Mouse (Mus musculus) gastrocnemius, postnatal 36 days (tissue): ENCODE measurements around the gene Inca1. TPM values are rescaled to one million over a fixed set of nuclear protein-coding genes. Genes with fewer than 3 reads are reported as not detected.

Experiments used
- DNase-seq, 2 experiments: peaks; one replicate each; pipeline ENCODE4 v3.0.0; 2022
- intact Hi-C: fragments of 180-260 bp; cut with DNase I; formaldehyde crosslinking; loops from one replicate; pipeline ENCODE4 v1.15.1; 2025
- total RNA-seq, 2 experiments: library from RNA; stranded (reverse); gene quantifications; 2 replicates each; pipeline ENCODE4 v1.2.3; 2021

Gene Inca1
- total RNA-seq, 2 experiments from 2014 or later, result 3.7 to 4.5 TPM

DNA sequence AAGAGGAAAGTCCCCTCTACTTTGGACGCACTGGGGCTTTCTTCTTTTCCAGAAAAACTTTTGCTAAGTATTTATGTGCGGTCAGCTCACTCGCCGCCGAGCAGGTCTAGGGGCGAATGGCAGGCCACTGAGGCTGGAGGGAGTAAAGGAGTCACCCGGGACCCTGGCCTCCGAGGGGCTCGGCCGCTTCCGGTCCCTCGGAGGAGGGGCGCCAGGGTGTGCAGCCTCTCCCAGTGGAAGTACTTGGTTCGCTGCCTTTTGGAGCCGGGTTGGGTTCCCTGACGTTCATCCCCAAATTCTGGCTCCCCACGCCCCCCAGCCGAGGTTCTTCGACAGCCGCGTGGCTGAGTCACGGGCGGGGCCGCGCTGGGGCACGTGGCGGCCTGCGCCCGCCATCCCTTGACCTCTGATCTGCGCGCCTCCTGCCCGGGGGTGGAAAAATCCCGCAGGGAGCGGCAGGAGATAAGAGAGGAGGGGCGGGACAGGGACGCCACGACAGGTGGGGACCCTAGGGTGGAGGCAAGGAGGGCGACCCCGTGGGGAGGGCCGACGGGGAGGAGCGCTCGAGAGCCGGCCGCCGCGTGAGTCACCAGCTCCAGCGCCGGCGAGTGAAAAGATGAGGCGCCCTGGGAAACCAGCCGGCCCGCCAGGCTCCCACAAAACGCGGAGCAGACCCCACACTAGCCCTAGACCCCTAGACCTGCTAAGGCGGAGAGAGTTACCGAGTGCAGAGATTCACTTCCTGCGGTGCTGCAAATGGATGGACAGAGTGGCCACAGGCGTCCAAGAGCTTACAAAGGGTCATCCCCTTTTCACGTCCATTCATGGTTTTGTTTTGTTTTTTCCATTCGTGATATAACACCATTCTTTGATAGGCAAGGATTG is 44.1 kb downstream of the Inca1 start:
- peak; percentile 65 to 73 for DNase-seq
- intact Hi-C loops, result loop anchor here (2.0 to 10.0 kb wide), 2 partner anchors 13 to 661 kb away; partner anchors contain the start of genes Gabarap, Phf23 and Spag7

DNA sequence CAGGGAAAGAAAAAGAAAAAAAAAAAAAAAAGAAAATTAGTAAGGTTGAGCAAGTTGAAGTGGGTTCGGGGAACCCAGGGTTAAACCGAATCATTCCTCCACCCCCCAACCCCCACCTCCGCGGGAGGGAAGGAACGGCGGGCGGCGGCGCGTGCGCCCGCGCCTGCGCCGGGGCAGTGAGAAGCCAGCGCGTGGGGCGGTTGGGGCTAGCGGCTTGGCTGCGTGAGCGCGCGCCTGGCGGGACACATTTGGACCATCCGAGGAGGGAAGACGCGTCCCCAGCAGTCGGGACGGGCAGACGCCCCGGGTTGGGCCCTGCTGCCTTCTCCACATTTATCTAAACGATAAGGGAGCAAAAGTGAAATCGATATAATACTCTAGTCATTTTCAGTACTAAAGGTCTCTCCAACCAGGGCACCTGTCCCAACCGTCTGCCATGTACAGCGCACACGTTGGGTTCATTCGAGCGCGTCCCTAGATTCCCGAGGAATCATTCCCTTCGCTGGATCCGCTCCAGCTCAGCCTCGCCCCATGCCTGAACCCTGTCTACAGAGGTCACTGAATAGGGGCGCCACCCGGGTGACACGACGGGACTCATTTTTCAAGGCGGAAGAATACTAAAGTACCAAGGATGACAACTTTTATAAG is 44.9 kb downstream of the Inca1 start:
- peak; percentile 81 to 83 for DNase-seq
- intact Hi-C loops, result loop anchor here (2.0 to 10.0 kb wide), 2 partner anchors 14 to 660 kb away; partner anchors contain the start of genes Gabarap, Phf23 and Spag7

DNA sequence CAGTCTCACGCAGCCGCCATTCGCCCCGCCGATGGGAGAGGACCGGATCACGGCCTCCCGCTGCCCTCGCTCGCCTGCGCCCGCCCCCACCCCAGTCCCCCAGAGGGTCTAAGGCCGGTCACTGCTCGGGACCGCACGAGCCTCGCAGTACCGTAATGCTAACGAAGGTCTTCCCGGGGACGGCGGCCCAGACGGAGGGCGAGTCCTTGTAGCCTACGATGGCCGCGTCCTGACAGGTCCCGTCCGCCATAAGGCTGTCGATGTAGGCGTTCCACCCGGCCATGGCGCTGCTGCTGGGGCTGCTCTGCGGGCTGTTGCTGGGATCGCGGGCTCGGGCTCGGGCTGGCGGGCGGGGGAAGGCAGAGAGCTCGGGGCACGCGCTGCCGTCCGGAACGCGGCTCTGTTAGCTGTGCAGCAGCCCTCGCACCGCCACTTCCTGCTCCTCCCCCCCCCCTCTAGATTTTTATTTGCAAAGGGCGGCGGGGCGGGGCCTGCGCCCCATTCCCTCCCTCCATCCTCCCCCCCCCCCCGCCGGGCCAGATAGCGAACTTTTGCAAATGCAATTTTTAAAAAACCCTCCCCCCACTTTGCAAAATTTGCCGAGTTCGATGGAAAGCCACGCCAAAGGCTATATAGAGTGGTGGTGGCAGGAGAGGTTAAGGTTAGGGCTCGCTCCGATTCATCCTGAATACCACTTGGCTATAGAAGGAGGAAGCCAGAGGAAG is 45.6 kb downstream of the Inca1 start, which contains the start of gene Pfn1:
Pfn1 (minus strand) TSS at position 447 of the 725 bp plus-strand sequence.
- intact Hi-C loops, result loop anchor here (2.0 to 10.0 kb wide), 2 partner anchors 14 to 660 kb away; partner anchors contain the start of genes Gabarap, Phf23 and Spag7
- DNase-seq, result peak; percentile 67 to 69

DNA sequence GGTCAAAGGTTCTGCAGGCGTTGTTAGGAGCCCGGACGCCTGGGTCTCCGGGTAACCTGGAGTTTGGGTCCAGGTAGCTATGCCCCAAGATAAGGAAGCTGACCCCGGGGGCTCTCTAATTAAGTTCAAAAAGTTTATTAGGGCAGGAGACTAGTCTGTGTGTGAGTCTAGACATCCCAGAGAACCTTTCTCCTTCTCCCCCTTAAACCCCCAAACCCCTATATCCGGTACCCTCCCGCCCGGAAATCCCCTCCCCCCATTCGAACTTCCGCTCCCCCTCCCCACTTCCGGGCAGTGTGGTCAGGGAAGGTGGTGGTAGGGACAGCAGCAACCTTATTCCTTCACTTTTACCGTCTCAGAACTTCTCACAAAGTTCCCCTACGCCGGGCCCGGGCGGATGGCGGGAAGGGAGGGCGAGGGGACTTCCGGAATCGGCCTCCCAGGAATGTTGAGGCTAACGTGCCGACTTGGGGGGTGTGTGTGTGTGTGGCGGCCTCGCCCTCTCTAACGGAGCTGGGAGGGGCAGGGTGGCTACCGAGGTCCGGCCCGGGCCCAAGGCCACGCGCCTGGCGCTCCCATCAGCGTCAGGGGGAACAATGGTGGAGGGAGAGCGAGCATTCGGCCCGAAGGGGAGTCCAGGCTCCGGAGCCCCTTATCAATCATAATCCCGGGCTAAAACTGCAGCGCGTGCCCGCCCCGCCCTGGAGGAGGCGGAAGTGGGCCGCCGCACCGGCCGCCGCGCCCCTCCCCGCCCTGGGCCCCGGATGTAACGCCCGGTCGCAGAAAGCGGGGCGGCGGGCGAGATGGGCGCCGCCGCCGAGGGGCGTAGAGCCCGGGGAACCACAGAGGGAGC is 46.4 kb downstream of the Inca1 start:
- DNase-seq, result peak; percentile 49 to 59
- intact Hi-C loops, result loop anchor here (2.0 to 10.0 kb wide), 2 partner anchors 15 to 659 kb away; partner anchors contain the start of genes Gabarap, Phf23 and Spag7

DNA sequence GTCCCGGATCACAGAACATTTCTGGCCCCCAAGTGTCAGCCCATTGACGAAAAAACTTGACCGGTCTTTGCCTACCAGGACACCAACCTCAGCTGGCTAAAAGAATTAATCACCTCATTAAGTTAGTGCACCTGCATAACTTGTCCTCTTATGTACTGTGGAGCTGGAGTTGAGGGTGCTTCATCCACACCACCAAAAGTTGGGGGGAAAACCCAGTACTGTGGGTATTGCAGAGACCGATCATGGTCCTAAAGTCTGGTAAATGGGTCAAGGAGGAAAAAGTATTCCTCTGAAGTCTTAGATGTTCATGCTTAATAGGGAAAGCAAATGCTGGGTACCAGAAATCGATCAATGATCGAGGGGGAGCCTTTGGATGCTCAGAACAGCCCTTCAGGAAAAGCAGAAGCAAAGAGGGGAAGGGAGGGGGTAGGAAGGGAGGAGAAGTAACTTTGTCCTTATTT is 47.0 kb downstream of the Inca1 start:
- DNase-seq, result no peak
- intact Hi-C loops, result loop anchor here (10.0 kb wide), 1 partner anchor 658 kb away; the partner anchor contains the start of genes Gabarap and Phf23

DNA sequence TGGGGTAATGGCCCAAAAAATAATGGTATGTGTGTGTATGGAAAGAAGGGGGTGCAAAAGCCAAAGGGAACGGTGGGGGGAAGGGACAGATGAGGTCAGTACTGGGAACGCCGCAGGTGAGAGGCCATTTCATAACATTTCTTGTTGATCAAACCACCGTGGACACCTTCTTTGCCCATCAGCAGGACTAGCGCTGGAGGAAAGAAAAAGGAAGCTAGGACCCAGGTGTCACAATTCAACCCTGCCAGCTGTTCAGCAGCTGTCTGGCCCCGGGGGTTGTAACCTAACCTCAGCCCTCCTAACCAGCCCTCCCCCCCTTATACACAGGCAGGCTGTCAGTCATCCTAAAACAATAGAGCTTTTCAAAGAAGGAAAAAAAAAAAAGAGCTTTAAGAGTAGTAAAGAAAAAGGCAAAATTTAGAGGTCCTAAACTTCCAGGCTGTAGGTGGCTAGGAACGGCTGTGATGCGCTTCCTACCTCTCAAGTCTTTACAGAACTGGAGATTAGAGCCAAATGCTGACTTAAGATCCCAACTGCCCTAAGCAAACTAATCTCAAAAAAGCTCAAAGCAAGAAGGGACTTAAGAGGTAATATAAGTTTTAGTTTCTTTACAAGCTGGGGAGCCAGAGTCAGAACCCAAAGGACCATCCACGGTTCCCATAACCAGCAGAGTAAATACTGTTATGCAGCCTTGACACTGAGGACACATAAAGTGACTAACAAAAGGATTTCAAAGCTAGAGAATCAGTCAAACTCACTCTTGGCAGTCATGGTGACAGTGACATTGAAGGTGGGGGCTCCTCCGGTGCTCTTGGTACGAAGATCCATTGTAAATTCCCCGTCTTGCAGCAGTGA is 47.7 kb downstream of the Inca1 start:
- intact Hi-C loops, result loop anchor here (10.0 kb wide), 1 partner anchor 657 kb away; the partner anchor contains the start of genes Gabarap and Phf23
- peak in 1 of 2 experiments; percentile 15 for DNase-seq

DNA sequence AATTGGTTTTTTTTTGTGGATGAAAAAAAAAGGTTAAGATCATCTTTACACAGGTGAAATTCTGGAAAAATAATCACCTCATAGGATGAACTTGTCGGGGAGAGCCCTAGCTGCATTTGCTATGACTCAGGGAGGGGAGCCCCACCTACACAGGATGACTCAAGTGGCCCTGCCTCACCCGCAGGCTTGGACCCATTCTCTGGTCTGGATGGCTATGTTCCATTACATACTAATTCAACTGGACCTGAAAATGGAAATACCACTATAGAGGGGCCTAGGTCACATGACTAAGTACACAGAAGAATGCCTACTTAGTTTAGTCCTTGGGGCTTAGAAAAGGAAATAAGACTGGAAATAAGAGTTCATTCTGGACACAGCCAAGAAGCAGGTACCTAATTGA is 48.6 kb downstream of the Inca1 start:
- peak in 1 of 2 experiments; percentile 11 for DNase-seq
- intact Hi-C loops, result loop anchor here (10.0 kb wide), 1 partner anchor 657 kb away; the partner anchor contains the start of genes Gabarap and Phf23

DNA sequence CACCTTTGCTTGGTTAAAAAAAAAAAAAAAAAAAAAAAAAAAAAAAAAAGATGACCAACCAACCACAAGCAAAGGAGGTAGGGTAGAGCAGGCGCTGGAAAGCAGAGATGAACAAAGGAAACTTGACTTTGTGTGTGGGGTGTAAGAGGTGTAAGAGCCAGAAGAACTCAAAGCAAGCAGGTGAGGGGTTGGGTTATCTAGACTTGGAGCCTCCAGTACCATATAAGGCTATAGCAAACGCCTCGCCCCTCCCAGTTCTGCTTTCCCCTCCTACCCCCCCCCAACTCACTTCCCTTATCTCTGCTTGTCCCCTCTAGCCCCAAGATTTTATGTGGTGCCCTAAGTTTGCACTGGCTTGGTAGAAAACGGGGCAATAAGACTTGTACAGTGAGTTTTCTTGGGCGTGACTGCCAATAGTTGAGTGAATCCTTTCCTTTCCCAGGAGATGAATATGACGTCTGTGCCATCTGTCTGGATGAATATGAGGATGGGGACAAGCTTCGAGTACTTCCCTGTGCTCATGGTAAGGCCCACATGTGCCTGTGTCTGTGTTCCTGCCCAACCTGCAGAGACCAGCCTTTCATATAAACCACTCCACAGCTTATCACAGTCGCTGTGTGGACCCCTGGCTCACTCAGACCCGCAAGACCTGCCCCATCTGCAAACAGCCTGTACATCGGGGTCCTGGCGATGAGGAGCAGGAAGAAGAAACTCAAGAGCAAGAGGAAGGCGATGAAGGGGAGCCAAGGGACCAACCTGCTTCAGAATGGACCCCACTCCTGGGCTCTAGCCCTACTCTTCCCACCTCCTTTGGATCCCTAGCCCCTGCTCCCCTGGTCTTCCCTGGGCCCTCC is 49.4 kb downstream of the Inca1 start:
- DNase-seq, result no peak
- intact Hi-C loops, result loop anchor here (10.0 kb wide), 1 partner anchor 656 kb away; the partner anchor contains the start of genes Gabarap and Phf23

DNA sequence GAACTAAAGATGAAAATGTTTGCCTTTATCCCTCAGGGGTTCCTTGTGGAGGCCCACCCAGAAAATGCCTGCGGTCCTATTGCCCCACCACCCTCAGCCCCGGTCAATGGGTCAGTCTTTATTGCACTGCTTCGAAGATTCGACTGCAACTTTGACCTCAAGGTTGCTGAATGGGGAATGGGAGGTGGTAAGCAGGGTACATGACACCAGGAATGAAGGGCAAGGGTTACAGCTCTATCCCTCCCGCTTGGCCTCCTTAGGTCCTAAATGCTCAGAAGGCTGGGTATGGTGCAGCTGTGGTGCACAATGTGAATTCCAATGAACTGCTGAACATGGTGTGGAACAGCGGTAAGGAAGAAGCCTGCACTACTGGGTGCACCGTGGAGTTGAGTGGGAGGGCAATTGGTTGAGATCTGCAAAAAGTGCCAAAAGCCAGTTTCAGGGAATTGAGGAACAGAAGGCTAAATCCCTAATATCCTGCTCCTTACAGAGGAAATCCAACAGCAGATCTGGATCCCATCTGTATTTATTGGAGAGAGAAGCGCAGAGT is 50.7 kb downstream of the Inca1 start:
- DNase-seq, result no peak
- intact Hi-C loops, result no loop called here

DNA sequence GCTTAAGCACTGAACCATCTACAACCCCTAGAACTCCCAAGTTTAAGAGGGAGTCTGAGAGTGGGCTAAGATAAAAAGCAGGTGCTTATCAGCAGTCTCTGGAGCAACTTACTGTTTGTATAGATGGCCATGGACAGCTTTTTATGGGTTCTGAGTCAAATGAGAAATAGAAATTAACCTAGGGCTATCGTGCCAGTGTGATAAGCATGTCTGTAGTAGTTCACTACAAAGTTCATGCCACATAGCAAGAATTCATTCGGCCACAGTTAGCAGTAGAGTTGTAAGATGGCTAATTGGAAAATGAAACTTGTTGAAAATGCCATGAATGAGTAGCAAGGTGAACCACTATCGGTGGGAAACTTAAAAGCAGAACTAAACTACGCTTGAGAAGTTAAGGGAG is 51.4 kb downstream of the Inca1 start:
- intact Hi-C loops, result no loop called here
- DNase-seq, result no peak

DNA sequence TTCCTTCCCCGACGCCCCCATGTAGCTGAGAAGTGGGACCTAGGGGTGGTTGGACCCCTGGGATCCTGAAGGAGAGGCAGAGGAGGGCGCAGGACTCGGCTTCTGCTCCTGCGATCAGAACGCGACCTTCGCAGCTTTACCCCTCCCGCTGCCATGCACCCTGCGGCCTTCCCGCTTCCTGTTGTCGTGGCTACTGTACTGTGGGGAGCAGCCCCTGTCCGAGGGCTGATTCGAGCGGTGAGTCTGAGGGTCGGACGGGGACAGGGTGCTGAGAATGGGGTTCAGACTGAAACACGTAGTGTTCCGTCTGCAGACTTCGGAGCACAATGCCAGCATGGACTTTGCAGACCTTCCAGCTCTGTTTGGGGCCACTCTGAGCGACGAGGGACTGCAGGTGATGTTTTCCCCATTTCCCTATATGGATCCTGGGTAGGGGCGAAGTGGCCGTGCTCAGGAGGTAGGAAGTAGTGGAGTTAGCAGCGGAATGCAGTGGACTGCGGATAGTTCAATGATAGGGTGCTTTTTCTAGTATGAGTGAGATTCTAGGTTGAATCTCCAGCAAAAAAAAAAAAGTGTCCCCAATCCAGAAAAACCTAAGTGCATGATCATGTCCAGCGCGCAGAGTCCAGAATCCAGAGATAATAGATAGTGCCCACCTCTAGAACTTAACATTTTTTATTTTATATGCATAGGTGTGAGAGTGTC is 52.1 kb downstream of the Inca1 start:
- intact Hi-C loops, result no loop called here
- no peak for DNase-seq

DNA sequence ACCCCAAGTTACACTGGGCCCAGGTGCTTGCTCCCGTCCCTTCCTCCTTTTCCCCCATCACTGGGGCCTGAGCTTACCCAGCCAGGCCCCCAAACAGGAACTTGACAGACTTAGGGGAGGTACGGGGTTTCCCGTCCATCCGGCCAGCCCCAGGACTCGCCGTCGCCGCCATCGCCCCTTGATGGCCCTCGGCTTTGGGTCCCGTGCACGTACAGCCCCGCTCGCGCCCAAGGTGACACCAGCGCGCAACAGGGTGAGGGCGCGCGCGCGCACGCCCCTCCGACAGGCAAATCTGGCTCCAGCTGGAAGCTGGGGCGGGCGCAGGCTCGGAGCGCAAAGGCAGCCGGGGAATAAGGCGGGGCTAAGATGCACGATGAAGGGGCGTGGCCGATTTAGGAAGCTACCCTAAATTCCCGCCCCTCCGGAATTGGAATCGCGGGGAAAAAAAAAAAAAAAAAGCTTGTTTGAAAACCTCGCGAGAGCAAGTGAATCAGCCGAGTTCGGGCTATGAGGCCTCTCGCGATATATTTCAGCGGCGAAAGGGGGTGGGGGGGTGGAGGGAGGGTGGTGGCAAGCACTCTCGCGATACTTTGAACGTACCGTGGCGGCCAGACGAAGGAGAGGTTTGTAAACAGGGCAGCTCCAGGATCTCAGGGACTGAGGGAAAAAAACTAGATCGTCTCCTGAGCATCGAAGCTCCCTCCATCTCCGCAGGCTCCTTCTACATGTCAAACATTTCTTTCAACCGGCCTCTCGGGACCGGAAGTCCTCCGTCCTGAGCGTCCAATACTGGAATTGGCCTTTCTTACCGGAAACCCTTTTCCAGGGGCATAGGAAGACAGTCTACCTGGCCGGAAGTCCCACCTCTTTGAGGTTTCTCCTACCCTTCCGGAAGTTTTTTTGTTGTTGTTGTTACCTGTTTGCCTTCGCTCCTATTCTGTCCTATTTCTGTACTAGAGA is 53.0 kb downstream of the Inca1 start, which contains the start of the genes Rnf167 and Slc25a11:
Rnf167 (plus strand) TSS at position 545 of the 960 bp plus-strand sequence.
Slc25a11 (minus strand) TSS at position 789 of the 960 bp plus-strand sequence.
- DNase-seq, result peak; percentile 89 to 92
- intact Hi-C loops, result no loop called here

DNA sequence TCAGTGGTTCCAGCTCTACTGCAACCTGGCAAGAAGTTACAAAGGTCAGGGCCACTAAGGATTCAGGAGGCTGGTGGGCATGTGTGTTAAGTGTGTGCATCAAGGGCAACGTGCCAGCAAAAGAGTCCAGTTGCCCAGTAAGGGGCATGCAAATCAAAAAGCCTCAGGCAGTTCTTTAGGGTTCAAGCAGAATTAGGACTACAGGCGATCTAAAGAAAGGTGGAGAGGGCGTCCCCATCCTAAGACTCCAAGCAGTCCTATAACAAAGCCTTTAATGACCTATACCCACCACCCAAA is 53.7 kb downstream of the Inca1 start:
- intact Hi-C loops, result no loop called here
- no peak for DNase-seq

DNA sequence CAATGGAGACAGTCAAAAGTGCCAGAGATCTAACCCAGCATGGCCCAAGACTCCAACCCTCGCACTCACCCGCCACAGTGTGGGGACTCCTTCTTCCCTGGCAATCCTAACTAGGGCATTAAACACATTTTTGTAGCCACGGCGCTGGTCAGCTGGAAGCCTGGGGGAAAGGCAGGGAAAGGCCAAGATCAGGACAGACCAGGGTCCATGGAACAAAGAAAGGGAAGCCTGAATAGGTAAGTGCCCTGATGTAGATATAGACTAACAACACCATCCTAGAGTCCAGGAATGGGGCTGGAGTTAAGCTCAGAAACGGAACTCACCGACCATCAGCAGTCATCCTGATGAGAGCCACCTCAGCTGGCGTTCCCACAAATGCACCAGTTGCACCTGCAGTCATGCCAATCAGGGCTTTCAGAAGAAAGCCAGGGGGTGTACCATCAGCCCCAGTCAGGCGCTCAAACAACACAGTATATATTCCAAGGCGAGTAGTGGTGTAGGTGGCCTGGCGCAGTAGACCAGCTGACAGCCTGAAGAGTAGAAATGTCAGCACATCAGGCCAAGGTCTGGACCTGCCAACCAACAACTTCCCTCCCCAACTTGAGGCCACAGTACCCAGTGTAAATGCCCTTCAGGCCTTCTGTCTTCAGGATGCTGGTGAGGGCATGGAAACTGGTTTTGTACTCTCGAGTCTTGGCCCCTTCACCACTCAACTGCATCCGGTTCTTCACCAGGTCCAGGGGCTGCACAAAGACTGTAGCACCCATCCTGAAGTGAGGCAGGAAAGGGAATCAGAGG is 54.3 kb downstream of the Inca1 start:
- intact Hi-C loops, result no loop called here
- no peak for DNase-seq
